Mouse (Mus musculus): ENCODE results near the gene 2510002D24Rik.
"Not testable (repeated sequence)": the region's sequence is repeated elsewhere in the genome, so short reads cannot be mapped to it uniquely, and the experiment has no call there.

Gene 2510002D24Rik

DNA sequence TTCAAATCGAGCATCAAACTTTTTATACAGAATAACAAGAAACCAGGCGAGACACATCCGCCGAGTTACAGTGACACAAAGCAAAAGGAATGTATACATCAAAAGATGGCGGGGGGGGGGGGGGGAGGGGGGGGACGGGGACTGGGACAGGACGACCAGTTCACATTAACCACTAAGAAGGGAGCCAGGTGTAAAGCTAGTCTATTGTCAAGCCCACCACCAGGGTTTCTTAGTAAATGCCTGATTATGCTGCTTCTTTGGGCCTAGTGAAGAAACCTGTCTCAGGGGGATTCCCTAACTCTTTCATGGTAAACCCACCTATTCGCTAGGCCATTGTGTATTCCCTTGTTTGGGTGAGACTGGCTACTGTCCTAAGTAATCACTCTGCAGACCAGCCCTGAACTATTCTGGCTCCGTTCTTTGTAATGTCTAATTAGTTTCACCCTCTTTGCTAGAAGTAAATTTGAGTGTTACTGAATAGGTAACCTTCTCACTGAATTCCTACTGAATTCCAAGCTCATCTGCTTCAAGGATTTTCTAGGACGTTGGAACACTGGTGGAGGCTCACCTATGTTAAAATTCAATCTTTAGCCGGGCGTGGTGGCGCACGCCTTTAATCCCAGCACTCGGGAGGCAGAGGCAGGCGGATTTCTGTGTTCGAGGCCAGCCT lies 13.3 kb downstream of the 2510002D24Rik start:
- not testable (repeated sequence) for DNase-seq (ENCODE audit: low spot score)

DNA sequence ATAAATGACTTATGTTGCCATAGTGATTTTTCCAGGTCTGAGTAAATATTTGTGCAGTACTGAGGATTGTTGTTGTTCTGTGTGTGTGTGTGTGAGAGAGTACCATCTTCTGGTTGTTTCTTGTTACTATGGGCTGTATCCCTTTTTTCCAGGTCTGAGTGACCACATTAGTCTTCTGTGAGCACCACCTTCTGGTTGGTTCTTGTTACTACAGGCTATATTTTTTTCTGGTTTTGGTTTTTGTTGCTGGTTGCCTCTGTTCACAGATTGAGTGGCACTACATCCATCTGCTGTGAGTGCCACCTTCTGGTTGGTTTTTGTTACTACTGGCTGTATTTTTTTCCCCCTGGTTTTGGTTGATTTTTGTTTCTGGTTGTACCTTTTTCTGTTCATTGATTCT lies 22.2 kb downstream of the 2510002D24Rik start:
- peak; percentile 68 for DNase-seq (ENCODE audit: low spot score)

DNA sequence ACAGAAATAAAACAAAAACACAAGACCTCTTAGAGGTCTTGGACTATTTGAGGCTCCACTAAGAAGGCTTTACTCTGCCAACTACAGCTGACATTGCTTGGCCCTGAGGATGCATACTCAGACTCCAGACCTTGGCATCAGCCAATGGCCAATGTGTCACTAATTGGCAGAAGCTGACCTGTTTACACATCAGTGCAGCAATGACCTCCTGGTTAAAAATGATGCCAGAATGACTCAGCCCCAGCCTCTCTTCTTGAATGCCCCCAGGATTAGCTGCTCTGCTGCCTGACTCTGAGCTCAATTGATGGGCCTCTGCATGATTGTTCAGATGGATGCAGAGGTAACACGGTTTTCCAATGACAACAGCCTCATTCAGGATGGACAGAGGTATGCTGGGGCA lies 23.8 kb downstream of the 2510002D24Rik start:
- no peak for DNase-seq (ENCODE audit: low spot score)

DNA sequence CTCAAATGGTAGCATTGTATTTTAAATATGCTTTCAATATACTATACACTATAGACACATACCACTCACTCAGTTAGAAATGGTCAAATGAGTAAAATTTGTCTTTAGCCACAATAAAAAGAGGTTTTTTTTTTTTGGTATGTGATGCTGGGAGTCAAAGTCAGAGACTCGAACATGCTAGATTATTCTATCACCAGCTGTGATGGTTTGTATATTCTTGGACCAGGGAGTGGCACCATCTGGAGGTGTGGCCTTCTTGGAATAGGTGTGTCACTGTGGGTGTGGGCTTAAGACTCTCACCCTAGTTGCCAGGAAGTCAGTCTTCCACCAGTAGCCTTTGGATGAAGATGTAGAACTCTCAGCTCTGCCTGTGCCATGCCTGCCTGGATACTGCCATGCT lies 34.1 kb downstream of the 2510002D24Rik start:
- not testable (repeated sequence) for DNase-seq (ENCODE audit: low spot score)

DNA sequence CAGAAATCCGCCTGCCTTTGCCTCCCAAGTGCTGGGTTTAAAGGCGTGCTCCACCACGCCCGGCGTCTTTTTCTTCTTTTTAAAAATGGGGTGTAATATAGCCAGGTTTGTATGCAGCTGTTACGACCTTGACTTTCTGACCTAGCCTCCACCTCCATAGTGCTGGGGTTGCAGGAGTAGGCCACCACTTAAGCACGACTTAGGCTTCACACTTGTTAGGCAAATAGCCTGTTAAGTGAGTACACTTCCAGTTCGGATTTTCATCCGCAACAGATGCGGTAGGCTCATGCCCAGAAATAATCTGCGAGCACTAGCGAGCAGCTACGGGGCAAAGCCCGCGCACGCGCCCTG lies 39.7 kb downstream of the 2510002D24Rik start:
- no peak for DNase-seq (ENCODE audit: low spot score)

DNA sequence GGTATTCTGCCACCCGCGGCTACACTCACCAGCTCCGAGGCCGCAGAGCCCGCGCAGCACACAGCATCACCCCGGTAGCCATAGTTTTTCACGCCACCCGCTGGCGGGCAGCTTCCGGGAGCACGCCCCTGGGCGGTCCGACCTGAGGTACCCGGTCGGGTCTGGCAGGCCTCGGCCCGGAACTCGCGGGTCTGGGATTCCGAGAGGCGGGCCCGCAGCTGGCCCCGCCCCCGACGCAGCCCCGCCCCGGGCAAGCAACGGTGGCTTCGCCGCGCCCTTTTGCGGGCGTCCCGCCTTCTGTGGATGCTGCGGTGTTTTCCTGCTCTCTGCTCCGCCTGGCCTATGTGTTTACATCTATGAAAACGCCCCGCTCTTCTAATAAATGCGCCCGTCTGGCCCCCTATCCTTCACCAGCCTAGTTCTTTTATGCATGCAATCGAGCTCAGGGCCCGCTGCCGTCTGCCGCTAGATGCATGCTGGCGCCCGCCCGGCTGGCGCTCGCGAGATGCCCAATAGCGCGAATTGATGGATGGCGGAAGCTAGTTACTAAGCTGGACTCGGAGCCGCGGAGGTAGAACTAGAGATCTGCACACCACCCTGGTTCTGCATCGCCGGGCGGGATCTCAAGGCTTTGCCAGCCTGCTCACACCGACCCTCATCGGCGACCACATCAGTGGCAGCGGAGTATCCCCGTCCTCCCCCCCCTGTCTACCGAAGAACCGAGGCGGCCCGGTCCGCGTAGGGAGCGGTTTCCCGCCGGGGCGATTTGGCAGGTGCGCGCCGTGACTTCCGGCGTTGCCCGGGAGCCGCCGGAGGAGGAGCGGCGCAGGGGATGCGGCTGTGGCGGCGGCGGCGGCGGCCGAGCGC lies 40.3 kb downstream of the 2510002D24Rik start, which contains the start of the genes Mrpl40 and Hira:
Mrpl40 (minus strand) TSS at position 421 of the 867 bp plus-strand sequence.
Hira (plus strand) TSS at position 596 of the 867 bp plus-strand sequence.
- peak; percentile 94 for DNase-seq (ENCODE audit: low spot score)

DNA sequence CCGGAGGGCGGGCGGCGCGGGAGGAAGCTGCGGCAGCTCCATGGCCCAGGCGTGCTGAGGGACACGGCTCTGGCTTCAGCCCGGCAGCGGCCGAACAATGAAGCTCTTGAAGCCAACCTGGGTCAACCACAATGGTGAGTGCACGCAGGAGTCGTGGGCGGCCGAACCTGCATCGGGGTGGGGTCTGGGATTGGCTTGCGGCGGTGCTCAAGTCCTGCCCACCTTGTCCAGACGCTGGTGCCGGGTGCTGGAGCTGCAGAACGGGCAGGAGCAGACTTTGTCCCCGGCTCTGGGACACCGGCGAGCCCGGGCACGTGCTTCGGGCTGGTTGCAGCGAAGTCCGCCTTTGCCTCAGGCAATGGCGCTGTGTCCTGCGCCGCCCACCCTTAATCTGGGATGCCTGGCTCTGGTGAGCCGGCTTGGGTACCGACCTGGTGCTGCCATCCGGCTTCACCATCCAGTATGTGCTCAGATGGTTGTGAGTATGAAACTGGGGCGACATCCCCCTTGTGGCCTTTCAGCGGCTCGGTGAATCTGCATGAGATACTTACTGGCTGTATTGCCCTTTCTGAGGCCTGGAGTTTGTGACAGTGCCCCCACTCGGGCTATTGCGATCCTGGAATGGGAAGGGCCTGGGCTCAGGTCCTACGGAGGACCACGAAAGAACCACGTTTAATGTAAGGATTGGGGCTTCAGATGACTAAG lies 41.2 kb downstream of the 2510002D24Rik start:
- DNase-seq (ENCODE audit: low spot score) = peak; percentile 75

DNA sequence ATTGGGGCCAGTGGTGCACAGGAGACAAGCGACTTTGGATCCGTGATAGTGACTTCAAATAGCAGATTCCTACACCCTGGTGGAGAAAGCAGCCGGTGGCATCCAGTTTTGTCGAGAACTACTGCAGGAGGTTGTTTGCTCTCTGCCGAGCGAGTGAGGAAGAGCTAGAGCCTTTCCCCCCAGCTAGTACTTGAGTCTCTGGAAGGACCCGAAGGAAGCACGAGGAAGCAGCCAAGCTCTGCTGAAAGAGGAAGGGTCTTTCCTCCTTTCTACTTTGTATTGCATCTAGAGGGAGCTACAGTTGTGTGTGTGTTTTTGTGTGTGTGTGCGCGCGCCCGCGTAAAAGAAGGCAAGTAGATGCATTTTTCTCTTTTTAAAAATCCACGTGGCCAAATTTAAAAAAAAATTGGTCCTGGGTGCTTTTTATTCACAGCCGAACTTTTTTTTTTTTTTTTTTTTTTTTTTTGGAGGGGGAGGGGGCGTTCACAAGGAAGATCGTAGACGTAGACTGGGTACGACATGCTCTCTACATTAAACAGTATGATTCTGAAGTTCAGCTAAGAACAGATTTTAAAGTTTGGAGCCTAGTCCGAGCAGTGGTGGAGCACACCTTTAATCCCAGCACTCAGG lies 41.8 kb downstream of the 2510002D24Rik start:
- no peak for DNase-seq (ENCODE audit: low spot score)

DNA sequence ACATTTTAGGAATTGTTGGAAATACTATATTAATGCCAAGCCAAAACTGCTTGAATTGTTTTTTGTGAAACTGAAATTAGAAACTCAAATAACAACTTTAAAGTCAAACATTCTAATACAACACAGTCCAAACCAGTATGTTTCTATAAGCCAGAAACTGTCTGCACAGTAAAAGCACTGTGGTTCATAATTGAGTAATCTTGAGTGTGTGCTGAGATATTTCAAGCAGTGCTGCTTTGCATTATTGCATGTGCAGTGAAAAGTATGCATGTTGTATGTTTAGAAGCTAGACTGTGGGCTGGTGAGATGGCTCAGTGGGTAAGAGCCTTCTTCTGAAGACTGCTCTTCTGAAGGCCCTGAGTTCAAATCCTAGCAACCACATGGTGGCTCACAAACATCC lies 47.7 kb downstream of the 2510002D24Rik start:
- DNase-seq (ENCODE audit: low spot score) = no peak
